Mouse (Mus musculus) midbrain, embryonic 16.5 days (tissue): Measurements from ENCODE around the gene Cdadc1. TPM values are rescaled to one million over a fixed set of nuclear protein-coding genes. Genes with fewer than 3 reads are reported as not detected.

ENCODE experiments used
- ATAC-seq: fragments of 200-750 bp; cut with Nextera tagmentation; 2 replicates; pipeline ENCODE4 v1.8.0; 2017; ENCODE audit warnings: moderate TSS enrichment
- H3K27ac ChIP-seq: fragments of 300-500 bp; sonication (generic); 2 replicates; pipeline ENCODE4 v1.5.1; 2014; ENCODE audit warnings: mild to moderate bottlenecking, low read length, mixed read lengths
- H3K27me3 ChIP-seq: fragments of 300-500 bp; sonication (generic); 2 replicates; pipeline ENCODE4 v1.6.1; 2014; ENCODE audit warnings: low read depth, low read length, mixed read lengths; ENCODE audit not compliant: control insufficient read depth, insufficient read depth
- H3K36me3 ChIP-seq: fragments of 300-500 bp; sonication (generic); 2 replicates; pipeline ENCODE4 v1.6.1; 2014; ENCODE audit warnings: mild to moderate bottlenecking, low read length, moderate library complexity, mixed read lengths; ENCODE audit not compliant: control insufficient read depth, insufficient read depth
- H3K4me1 ChIP-seq: fragments of 300-500 bp; sonication (generic); 2 replicates; pipeline ENCODE4 v1.6.1; 2014; ENCODE audit warnings: mild to moderate bottlenecking, low read length, mixed read lengths; ENCODE audit not compliant: control insufficient read depth, insufficient read depth
- H3K4me2 ChIP-seq: fragments of 300-500 bp; sonication (generic); 2 replicates; pipeline ENCODE4 v1.6.1; 2014; ENCODE audit warnings: mild to moderate bottlenecking, low read length, mixed read lengths
- H3K4me3 ChIP-seq: fragments of 300-500 bp; sonication (generic); 2 replicates; pipeline ENCODE4 v1.5.1; 2014; ENCODE audit warnings: low read depth, mild to moderate bottlenecking, low read length, moderate library complexity, mixed read lengths
- H3K9ac ChIP-seq: fragments of 300-500 bp; sonication (generic); 2 replicates; pipeline ENCODE4 v1.6.1; 2014; ENCODE audit warnings: low read depth, low read length, mixed read lengths
- H3K9me3 ChIP-seq: fragments of 300-500 bp; sonication (generic); replicated peaks from 2 replicates; pipeline ENCODE4 v1.6.1; 2014; ENCODE audit warnings: mild to moderate bottlenecking, low read length, mixed read lengths; ENCODE audit not compliant: control insufficient read depth, poor library complexity, severe bottlenecking
- WGBS: fragments of 180-500 bp; shearing (Covaris S2); extraction: QIAGEN DNeasy Blood & Tissue Kit; methylation state at CpG from one replicate; pipeline ENCODE4 v1.1.7; 2014; 5-methylcytosine and 5-hydroxymethylcytosine counted together
- polyA plus RNA-seq: library from polyadenylated mRNA; unstranded; fragments of >200 nt; fragmentation: Nextera tagmentation; extraction: Ambion mirVana; gene quantifications from 2 replicates; pipeline ENCODE4 v1.2.1, GENCODE M21; 2015

Gene Cdadc1
- polyA plus RNA-seq, 1 experiment from 2014 or later, result 33.6 TPM

- peak overlapping the region; percentile 71 for H3K4me2 ChIP-seq
- ATAC-seq, result peak; percentile 74
- H3K4me3 ChIP-seq, result peak overlapping the region; percentile 94
- peaks cover 14% of the 10 kb centered on the region for H3K4me1 ChIP-seq
- H3K27me3 ChIP-seq, result peaks cover 3% of the 10 kb centered on the region; the same call in 1 of the 2 replicates
- H3K36me3 ChIP-seq, result no peaks in the 10 kb centered on the region
- 5% methylated on average over 8 of the region's 8 CpGs for WGBS
- peak overlapping the region; percentile 94 for H3K9ac ChIP-seq
- H3K9me3 ChIP-seq, result no peaks in the 10 kb centered on the region
- peak overlapping the region; percentile 75 for H3K27ac ChIP-seq
Observed at GRCm38 (mm10) chr14:59598260-59598627, 485 bp upstream of the Cdadc1 start.

DNA sequence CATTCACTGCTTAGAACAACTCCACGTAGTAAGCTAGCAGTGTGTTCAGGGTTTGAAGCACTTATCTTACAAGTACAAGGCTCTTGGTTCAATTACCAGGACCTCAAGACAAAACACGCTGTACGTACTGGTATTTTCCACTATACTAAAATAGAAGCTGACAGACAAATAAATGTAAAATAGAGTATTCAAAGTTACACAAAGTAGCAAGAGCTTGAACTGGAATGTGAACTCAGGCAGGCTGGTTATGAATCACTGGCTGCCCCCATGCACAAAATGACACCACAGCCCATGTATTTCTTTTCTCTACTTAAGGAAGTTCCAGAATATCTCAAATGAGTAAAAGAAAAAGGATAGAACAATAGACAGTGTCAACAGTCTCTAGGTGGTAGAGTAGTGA is 2.8 kb downstream of the Cdadc1 start:
- H3K36me3 ChIP-seq, result peaks cover 7% of the 10 kb centered on the region; the same call in 1 of the 2 replicates
- peaks cover 14% of the 10 kb centered on the region for H3K4me1 ChIP-seq
- no peak for ATAC-seq
- no peak overlapping the region for H3K4me2 ChIP-seq
- WGBS, result 91% methylated on average over 3 of the region's 3 CpGs
- H3K27me3 ChIP-seq, result no peaks in the 10 kb centered on the region
- H3K9me3 ChIP-seq, result no peaks in the 10 kb centered on the region
- no peak overlapping the region for H3K9ac ChIP-seq
- no peak overlapping the region for H3K4me3 ChIP-seq
- H3K27ac ChIP-seq, result no peak overlapping the region

DNA sequence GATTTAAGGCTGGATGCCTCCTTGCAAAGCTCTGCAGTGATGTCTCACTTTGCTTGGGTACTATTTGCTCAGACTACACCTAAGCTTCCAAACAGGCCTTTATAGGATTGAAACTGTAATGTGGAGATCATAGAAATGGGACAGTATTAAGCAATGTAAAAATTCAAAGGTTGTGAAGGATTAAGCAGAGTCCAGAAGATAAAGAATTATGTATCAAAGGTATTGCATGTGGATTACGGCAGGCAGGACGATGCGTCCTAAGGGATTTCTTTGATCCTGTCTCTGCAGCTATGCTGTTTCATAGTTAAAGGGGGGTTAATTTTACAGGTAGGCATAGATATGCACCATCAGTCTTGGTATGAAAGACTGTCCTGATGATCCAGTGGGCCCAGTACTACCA is 5.2 kb downstream of the Cdadc1 start:
- Histone ChIP-seq H3K9me3 (no peaks in the 10 kb centered on the region), H3K27me3 (no peaks in the 10 kb centered on the region), H3K4me2 (no peak overlapping the region), H3K27ac (no peak overlapping the region), H3K9ac (no peak overlapping the region), H3K4me3 (no peak overlapping the region), H3K36me3 (peaks cover 22% of the 10 kb centered on the region), H3K4me1 (peaks cover 10% of the 10 kb centered on the region)
- ATAC-seq, result no peak
- WGBS, result 83% methylated on average over 3 of the region's 3 CpGs

- H3K4me1 ChIP-seq, result peaks cover 7% of the 10 kb centered on the region
- no peaks in the 10 kb centered on the region for H3K27me3 ChIP-seq
- no peak overlapping the region for H3K9ac ChIP-seq
- H3K27ac ChIP-seq, result no peak overlapping the region
- peaks cover 22% of the 10 kb centered on the region for H3K36me3 ChIP-seq
- H3K4me2 ChIP-seq, result no peak overlapping the region
- WGBS, result 73% methylated on average over 8 of the region's 8 CpGs
- no peak for ATAC-seq
- no peak overlapping the region for H3K4me3 ChIP-seq
- no peaks in the 10 kb centered on the region for H3K9me3 ChIP-seq
Observed at GRCm38 (mm10) chr14:59591901-59592300, 5.9 kb downstream of the Cdadc1 start.

GRCm38 (mm10) chr14:59590614-59591013 is 7.1 kb downstream of the Cdadc1 start:
- Histone ChIP-seq H3K36me3 (peaks cover 30% of the 10 kb centered on the region), H3K9me3 (no peaks in the 10 kb centered on the region), H3K9ac (no peak overlapping the region), H3K27me3 (no peaks in the 10 kb centered on the region), H3K4me1 (0 out of 2 replicates have a peak, but pooled peaks cover 2% of the 10 kb centered on the region), H3K4me2 (no peak overlapping the region), H3K27ac (no peak overlapping the region), H3K4me3 (no peak overlapping the region)
- WGBS, result 78% methylated on average over 1 of the region's 1 CpGs
- ATAC-seq, result no peak

- Histone ChIP-seq H3K27me3 (no peaks in the 10 kb centered on the region), H3K4me2 (no peak overlapping the region), H3K4me3 (no peak overlapping the region), H3K36me3 (peaks cover 9% of the 10 kb centered on the region), H3K4me1 (no peaks in the 10 kb centered on the region), H3K9me3 (no peaks in the 10 kb centered on the region), H3K9ac (no peak overlapping the region), H3K27ac (no peak overlapping the region)
- no peak for ATAC-seq
- whole genome bisulfite sequencing, result 90% methylated on average over 5 of the region's 5 CpGs
Observed at GRCm38 (mm10) chr14:59576385-59576784, 21.4 kb downstream of the Cdadc1 start.

- 88% methylated on average over 6 of the region's 6 CpGs for WGBS
- H3K36me3 ChIP-seq, result peaks cover 19% of the 10 kb centered on the region; the same call in 1 of the 2 replicates
Observed at GRCm38 (mm10) chr14:59566756-59567155, 31.0 kb downstream of the Cdadc1 start.

DNA sequence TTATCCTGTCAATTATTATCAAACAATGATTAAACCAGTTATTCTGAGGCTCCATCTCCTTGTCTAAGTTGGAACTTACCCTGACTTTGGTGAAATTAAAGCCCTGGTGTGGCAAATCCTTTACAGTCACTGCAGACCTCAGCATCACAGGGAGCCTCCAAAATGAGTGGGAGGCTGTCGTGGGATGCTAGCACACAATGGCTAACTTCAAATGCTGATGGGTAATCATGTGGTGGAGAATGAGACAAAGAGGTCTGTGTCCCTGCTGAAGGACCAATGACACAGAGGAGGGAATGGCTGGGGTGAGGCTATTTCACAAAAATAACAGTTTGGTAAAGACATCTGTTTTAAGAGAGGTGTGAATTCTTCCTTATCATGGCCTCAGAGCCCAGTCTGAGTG is 39.9 kb downstream of the Cdadc1 start:
- no peaks in the 10 kb centered on the region for H3K27me3 ChIP-seq
- H3K27ac ChIP-seq, result no peak overlapping the region
- no peaks in the 10 kb centered on the region for H3K36me3 ChIP-seq
- ATAC-seq, result no peak
- no peak overlapping the region for H3K4me2 ChIP-seq
- H3K9ac ChIP-seq, result no peak overlapping the region
- no peaks in the 10 kb centered on the region for H3K9me3 ChIP-seq
- H3K4me3 ChIP-seq, result no peak overlapping the region
- H3K4me1 ChIP-seq, result no peaks in the 10 kb centered on the region
- WGBS, result 38% methylated on average over 1 of the region's 1 CpGs

More at GRCm38 (mm10) chr14:59566756-59567155, 31.0 kb downstream of the Cdadc1 start:
- Histone ChIP-seq H3K9me3 (no peaks in the 10 kb centered on the region), H3K4me3 (no peak overlapping the region), H3K27ac (no peak overlapping the region), H3K4me1 (no peaks in the 10 kb centered on the region), H3K4me2 (no peak overlapping the region), H3K9ac (no peak overlapping the region), H3K27me3 (no peaks in the 10 kb centered on the region)
- ATAC-seq, result no peak

GRCm38 (mm10) chr14:59557071-59557470 is 40.7 kb downstream of the Cdadc1 start:
- Histone ChIP-seq H3K9me3 (no peaks in the 10 kb centered on the region), H3K27ac (no peak overlapping the region), H3K4me3 (no peak overlapping the region), H3K36me3 (no peaks in the 10 kb centered on the region), H3K9ac (no peak overlapping the region), H3K4me1 (no peaks in the 10 kb centered on the region), H3K27me3 (no peaks in the 10 kb centered on the region), H3K4me2 (no peak overlapping the region)
- no peak for ATAC-seq
- 76% methylated on average over 4 of the region's 4 CpGs for WGBS
